Mouse (Mus musculus) liver, embryonic 15.5 days (tissue): ENCODE data around the gene Calhm1. TPM values are rescaled to one million over a fixed set of nuclear protein-coding genes. Genes with fewer than 3 reads are reported as not detected.
A peak's percentile ranks its signal among the peaks of the same experiment; 100 is the strongest.
"Not testable (repeated sequence)": the region's sequence is repeated elsewhere in the genome, so short reads cannot be mapped to it uniquely, and the experiment has no call there.

ENCODE experiments used
- ATAC-seq: fragments of 200-750 bp; cut with Nextera tagmentation; 2 replicates; pipeline ENCODE4 v1.8.0; 2017; ENCODE audit warnings: moderate number of reproducible peaks, mild to moderate bottlenecking, moderate library complexity; ENCODE audit not compliant: insufficient read depth
- H3K27ac ChIP-seq: fragments of 300-500 bp; sonication (generic); replicated peaks from 2 replicates; pipeline ENCODE4 v1.5.1; 2015; ENCODE audit warnings: mild to moderate bottlenecking, inconsistent platforms
- H3K27me3 ChIP-seq: fragments of 300-500 bp; sonication (generic); 2 replicates; pipeline ENCODE4 v1.6.1; 2015; ENCODE audit warnings: mild to moderate bottlenecking, inconsistent platforms
- H3K36me3 ChIP-seq: fragments of 300-500 bp; sonication (generic); replicated peaks from 2 replicates; pipeline ENCODE4 v1.6.1; 2015; ENCODE audit warnings: moderate library complexity, mild to moderate bottlenecking, inconsistent platforms
- H3K4me1 ChIP-seq: fragments of 300-500 bp; sonication (generic); replicated peaks from 2 replicates; pipeline ENCODE4 v1.6.1; 2015; ENCODE audit warnings: inconsistent platforms
- H3K4me2 ChIP-seq: fragments of 300-500 bp; sonication (generic); 2 replicates; pipeline ENCODE4 v1.6.1; 2015; ENCODE audit warnings: moderate library complexity, mild to moderate bottlenecking, inconsistent platforms
- H3K4me3 ChIP-seq: fragments of 300-500 bp; sonication (generic); replicated peaks from 2 replicates; pipeline ENCODE4 v1.5.1; 2015; ENCODE audit warnings: mild to moderate bottlenecking, inconsistent platforms
- H3K9ac ChIP-seq: fragments of 300-500 bp; sonication (generic); 2 replicates; pipeline ENCODE4 v1.6.1; 2015; ENCODE audit warnings: moderate library complexity, mild to moderate bottlenecking, inconsistent platforms
- H3K9me3 ChIP-seq: fragments of 300-500 bp; sonication (generic); replicated peaks from 2 replicates; pipeline ENCODE4 v1.6.1; 2016; ENCODE audit warnings: inconsistent platforms
- WGBS: fragments of 180-500 bp; shearing (Covaris S2); methylation state at CpG from one replicate; pipeline ENCODE4 v1.1.7; 2015; ENCODE audit warnings: mixed read lengths; ENCODE audit not compliant: insufficient replicate concordance; 5-methylcytosine and 5-hydroxymethylcytosine counted together
- polyA plus RNA-seq: library from polyadenylated mRNA; unstranded; fragments of >200 nt; fragmentation: Nextera tagmentation; extraction: Ambion mirVana; gene quantifications from 2 replicates; pipeline ENCODE4 v1.2.1, GENCODE M21; 2015

Gene Calhm1
- polyA plus RNA-seq, 1 experiment from 2014 or later = not detected

DNA sequence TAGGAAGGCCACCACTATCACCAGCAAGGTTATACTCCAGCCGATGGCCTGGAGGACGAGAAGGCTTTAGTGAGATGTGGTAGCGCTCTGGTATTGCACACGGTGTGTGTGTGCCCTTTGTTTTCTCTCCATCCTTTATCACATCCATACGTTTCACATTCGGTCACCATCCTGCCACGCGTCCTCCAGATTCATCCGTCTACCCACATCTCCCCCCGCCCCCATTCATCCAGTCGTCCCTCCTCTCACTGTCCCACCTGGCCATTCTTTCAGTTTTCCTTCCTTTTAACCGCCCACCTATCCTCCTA lies 8.0 kb upstream of the Calhm1 start:
- Histone ChIP-seq H3K36me3 (no peaks in the 10 kb centered on the region), H3K4me1 (no peaks in the 10 kb centered on the region), H3K9ac (no peak overlapping the region), H3K9me3 (no peaks in the 10 kb centered on the region), H3K27ac (no peak overlapping the region), H3K4me3 (no peak overlapping the region), H3K27me3 (peaks cover 26% of the 10 kb centered on the region), H3K4me2 (no peak overlapping the region)
- 54% methylated on average over 12 of the region's 12 CpGs for WGBS
- no peak for ATAC-seq

DNA sequence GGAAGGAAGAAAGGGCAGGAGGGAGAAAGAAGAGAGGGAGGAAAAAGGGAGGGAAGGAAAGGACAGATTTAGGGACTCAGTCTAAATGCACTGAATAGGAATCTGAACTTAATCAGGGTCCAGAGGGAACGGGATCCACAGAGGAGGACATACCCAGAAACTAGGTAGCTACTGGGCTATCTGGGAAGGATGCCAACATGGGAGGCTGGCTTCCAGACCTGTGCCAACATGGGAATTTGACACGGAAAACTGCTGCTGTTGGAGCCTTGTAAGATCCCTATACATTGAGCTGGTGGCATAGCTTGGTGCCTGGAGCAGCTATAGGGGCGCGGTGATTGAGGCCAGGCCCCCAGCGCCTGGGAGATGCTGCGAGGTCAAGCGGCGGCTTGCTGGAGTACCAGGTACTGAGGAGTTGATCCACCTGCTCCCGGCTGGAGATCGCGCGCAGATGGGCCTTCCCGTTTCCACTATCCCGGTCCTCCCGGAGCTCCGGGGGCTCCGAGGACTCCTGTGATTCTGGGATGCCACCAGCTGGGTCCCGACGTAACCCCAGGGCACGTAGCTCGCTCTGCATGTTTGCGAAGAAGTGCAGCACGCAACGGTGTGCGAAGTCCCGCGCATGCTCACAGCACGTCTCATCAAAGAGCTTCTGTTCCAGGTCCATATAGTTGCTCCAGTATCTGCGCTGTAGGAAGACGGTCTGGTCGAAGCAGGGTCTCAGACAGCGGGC lies 7.4 kb upstream of the Calhm1 start:
- H3K4me3 ChIP-seq = no peak overlapping the region
- H3K27ac ChIP-seq = no peak overlapping the region
- peaks cover 26% of the 10 kb centered on the region for H3K27me3 ChIP-seq
- H3K9ac ChIP-seq = no peak overlapping the region
- H3K9me3 ChIP-seq = no peaks in the 10 kb centered on the region
- 30% methylated on average over 32 of the region's 32 CpGs for WGBS
- no peak for ATAC-seq
- no peaks in the 10 kb centered on the region for H3K4me1 ChIP-seq
- H3K36me3 ChIP-seq = no peaks in the 10 kb centered on the region
- H3K4me2 ChIP-seq = 0 out of 2 replicates have a peak overlapping the region, but pooled peaks have one; percentile 13

DNA sequence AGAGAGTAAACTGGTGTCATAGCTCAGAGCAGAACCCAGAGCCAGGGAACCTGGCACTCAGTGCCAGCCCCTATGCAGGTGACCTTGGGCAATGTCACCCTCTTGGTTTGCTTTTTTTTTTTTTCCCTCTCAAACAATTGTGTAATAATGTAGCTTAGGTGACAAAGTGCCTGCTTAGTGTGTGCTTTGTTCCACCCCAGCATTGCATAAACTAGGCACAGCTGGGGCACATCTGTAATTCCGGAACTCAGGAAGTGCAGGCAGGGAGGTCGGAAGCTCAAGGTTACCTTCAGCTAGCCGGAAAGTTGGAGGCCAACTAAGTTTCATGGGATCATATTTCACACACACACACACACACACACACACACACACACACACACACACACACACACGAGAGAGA lies 5.8 kb upstream of the Calhm1 start:
- no peak overlapping the region for H3K4me2 ChIP-seq
- no peaks in the 10 kb centered on the region for H3K9me3 ChIP-seq
- H3K4me1 ChIP-seq = no peaks in the 10 kb centered on the region
- H3K36me3 ChIP-seq = no peaks in the 10 kb centered on the region
- WGBS = 36% methylated on average over 4 of the region's 4 CpGs
- H3K27me3 ChIP-seq = peaks cover 26% of the 10 kb centered on the region
- no peak overlapping the region for H3K27ac ChIP-seq
- no peak for ATAC-seq
- H3K9ac ChIP-seq = no peak overlapping the region
- no peak overlapping the region for H3K4me3 ChIP-seq

GRCm38 (mm10) chr19:47148267-47148847 lies 4.3 kb upstream of the Calhm1 start:
- no peak overlapping the region for H3K4me3 ChIP-seq
- no peaks in the 10 kb centered on the region for H3K9me3 ChIP-seq
- no peak overlapping the region for H3K4me2 ChIP-seq
- no peaks in the 10 kb centered on the region for H3K36me3 ChIP-seq
- no peak overlapping the region for H3K27ac ChIP-seq
- WGBS = 51% methylated on average over 5 of the region's 5 CpGs
- no peak overlapping the region for H3K9ac ChIP-seq
- no peak for ATAC-seq
- no peaks in the 10 kb centered on the region for H3K4me1 ChIP-seq
- peaks cover 32% of the 10 kb centered on the region for H3K27me3 ChIP-seq

DNA sequence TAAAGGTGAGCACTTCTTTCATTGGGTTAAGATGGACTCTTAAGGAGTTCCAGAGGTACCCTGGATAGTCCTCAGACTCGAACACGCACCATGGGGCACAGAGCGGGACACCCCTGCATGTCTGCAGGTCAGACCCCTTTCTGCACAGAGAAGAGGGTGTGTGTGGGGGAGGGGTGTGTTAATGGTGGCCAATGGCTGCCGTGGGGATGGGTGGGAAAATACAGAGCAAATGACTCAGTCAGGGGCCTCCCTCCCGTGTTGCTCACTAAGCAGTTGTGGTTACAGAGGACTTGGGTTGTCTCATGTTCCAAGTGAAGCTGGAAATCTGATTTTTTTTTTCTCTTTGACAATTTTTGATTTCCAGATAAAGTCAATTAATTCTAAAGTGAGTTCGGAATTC lies 1.6 kb downstream of the Calhm1 start:
- H3K9me3 ChIP-seq = no peaks in the 10 kb centered on the region
- WGBS = 55% methylated on average over 6 of the region's 6 CpGs
- H3K27ac ChIP-seq = no peak overlapping the region
- H3K9ac ChIP-seq = no peak overlapping the region
- peaks cover 7% of the 10 kb centered on the region for H3K4me1 ChIP-seq
- no peak overlapping the region for H3K4me3 ChIP-seq
- H3K27me3 ChIP-seq = peaks cover 25% of the 10 kb centered on the region
- no peak for ATAC-seq
- no peak overlapping the region for H3K4me2 ChIP-seq
- H3K36me3 ChIP-seq = no peaks in the 10 kb centered on the region

GRCm38 (mm10) chr19:47139611-47140010 lies 4.4 kb downstream of the Calhm1 start:
- H3K4me1 ChIP-seq = peaks cover 17% of the 10 kb centered on the region
- not testable (repeated sequence) for H3K27ac ChIP-seq, H3K36me3 ChIP-seq, H3K4me3 ChIP-seq, H3K4me2 ChIP-seq, H3K9me3 ChIP-seq, ATAC-seq, H3K9ac ChIP-seq
- 49% methylated on average over 7 of the region's 7 CpGs for WGBS
- peaks cover 28% of the 10 kb centered on the region for H3K27me3 ChIP-seq

GRCm38 (mm10) chr19:47137771-47138421 lies 6.2 kb downstream of the Calhm1 start, which contains the start of gene Calhm2:
Gene Calhm2, minus strand, starts transcription at chr19:47138294.
- ATAC-seq = peak; percentile 51
- H3K36me3 ChIP-seq = no peaks in the 10 kb centered on the region
- H3K4me2 ChIP-seq = peak within 1 kb of the TSS; percentile 59
- H3K27me3 ChIP-seq = peaks cover 21% of the 10 kb centered on the region
- H3K27ac ChIP-seq = peak within 1 kb of the TSS; percentile 48; the same call in 1 of the 2 replicates
- peaks cover 23% of the 10 kb centered on the region for H3K4me1 ChIP-seq
- no peaks in the 10 kb centered on the region for H3K9me3 ChIP-seq
- WGBS = 2% methylated on average over 28 of the region's 28 CpGs
- H3K4me3 ChIP-seq = peak within 1 kb of the TSS; percentile 40
- H3K9ac ChIP-seq = no peak within 1 kb of the TSS

DNA sequence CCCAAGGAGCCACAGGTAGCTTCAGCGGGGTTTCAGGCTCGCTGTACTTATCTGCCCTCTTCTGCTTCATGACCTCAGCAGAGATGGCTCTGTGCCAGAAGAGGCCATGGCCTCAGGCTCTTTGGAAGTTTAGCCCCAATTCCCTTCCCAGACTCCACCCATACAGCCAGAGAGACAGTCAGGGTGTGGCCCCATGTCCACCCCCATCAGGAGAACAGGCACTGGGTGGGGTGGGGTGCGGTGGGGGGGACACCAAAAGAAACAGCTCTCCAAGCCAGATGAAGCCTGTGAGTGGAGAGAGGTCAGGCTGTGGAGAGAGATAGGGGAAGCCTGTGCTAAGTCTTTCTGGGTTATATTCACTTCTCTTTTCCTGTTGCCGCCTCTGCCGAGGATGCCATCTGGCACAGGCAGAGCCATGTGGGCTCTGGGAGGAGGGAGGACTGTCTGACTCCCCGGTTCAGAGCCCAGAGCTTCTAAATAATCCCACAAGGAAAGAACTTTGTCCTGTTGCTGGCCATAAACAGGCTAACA lies 6.9 kb downstream of the Calhm1 start:
- Histone ChIP-seq H3K27ac (peak overlapping the region; percentile 48; the same call in 1 of the 2 replicates), H3K4me1 (peaks cover 23% of the 10 kb centered on the region), H3K4me3 (peak overlapping the region; percentile 40), H3K36me3 (peaks cover 6% of the 10 kb centered on the region; the same call in 1 of the 2 replicates), H3K27me3 (peaks cover 21% of the 10 kb centered on the region), H3K9ac (no peak overlapping the region), H3K9me3 (no peaks in the 10 kb centered on the region), H3K4me2 (peak overlapping the region; percentile 59)
- peak; percentile 35 for ATAC-seq
- 12% methylated on average over 6 of the region's 6 CpGs for WGBS

GRCm38 (mm10) chr19:47136170-47136569 lies 7.9 kb downstream of the Calhm1 start:
- H3K4me3 ChIP-seq = no peak overlapping the region
- peaks cover 21% of the 10 kb centered on the region for H3K27me3 ChIP-seq
- peaks cover 23% of the 10 kb centered on the region for H3K4me1 ChIP-seq
- H3K9ac ChIP-seq = no peak overlapping the region
- no peak for ATAC-seq
- no peak overlapping the region for H3K27ac ChIP-seq
- no peak overlapping the region for H3K4me2 ChIP-seq
- 59% methylated on average over 5 of the region's 5 CpGs for WGBS
- no peaks in the 10 kb centered on the region for H3K9me3 ChIP-seq
- peaks cover 15% of the 10 kb centered on the region for H3K36me3 ChIP-seq

DNA sequence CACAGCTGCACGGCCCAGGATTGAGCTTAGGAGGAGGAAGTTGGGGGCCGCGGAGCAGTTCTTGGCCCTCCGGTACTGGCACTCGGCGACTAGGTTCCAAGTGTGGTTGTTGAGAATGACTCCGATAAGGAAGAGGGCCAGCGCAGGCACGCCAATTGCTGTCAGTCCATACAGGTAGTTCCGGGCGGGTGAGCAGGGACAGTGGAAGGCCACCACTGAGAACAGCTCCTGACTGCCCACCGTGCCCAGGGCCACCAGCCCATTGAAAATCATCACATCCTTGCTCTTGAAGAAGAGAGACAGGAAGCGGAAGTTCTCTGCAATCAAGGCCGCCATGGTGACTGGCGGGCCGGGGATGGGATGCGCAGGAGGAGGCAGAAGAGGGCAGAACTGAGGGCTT lies 8.5 kb downstream of the Calhm1 start:
- no peak overlapping the region for H3K27ac ChIP-seq
- 75% methylated on average over 17 of the region's 17 CpGs for WGBS
- H3K4me2 ChIP-seq = no peak overlapping the region
- no peak overlapping the region for H3K4me3 ChIP-seq
- peaks cover 21% of the 10 kb centered on the region for H3K27me3 ChIP-seq
- H3K36me3 ChIP-seq = peaks cover 21% of the 10 kb centered on the region
- no peak overlapping the region for H3K9ac ChIP-seq
- H3K9me3 ChIP-seq = no peaks in the 10 kb centered on the region
- ATAC-seq = no peak
- H3K4me1 ChIP-seq = peaks cover 23% of the 10 kb centered on the region

GRCm38 (mm10) chr19:47133161-47133560 lies 10.9 kb downstream of the Calhm1 start:
- ATAC-seq = peak; percentile 40
- H3K9me3 ChIP-seq = no peaks in the 10 kb centered on the region
- H3K4me2 ChIP-seq = no peak overlapping the region
- H3K9ac ChIP-seq = no peak overlapping the region
- H3K27me3 ChIP-seq = peaks cover 9% of the 10 kb centered on the region
- H3K36me3 ChIP-seq = peaks cover 45% of the 10 kb centered on the region
- WGBS = 21% methylated on average over 7 of the region's 7 CpGs
- H3K27ac ChIP-seq = no peak overlapping the region
- peaks cover 20% of the 10 kb centered on the region for H3K4me1 ChIP-seq
- no peak overlapping the region for H3K4me3 ChIP-seq
